Mouse (Mus musculus) MEL (cell line): ENCODE measurements around the gene Samd13. TPM values are rescaled to one million over a fixed set of nuclear protein-coding genes. Genes with fewer than 3 reads are reported as not detected.

ENCODE experiments used
- DNase-seq: peaks from one replicate; pipeline ENCODE4 v3.0.0; 2011; ENCODE audit warnings: low read depth, low spot score
- H3K27ac ChIP-seq: 2 replicates; pipeline ENCODE4 v1.5.1; 2012; ENCODE audit warnings: low read depth, mild to moderate bottlenecking, control low read depth, low read length, moderate library complexity; ENCODE audit not compliant: control insufficient read depth
- H3K27me3 ChIP-seq, 2 experiments: fragments of 150-350 bp in 1 of 2; sonication (generic) in 1 of 2; 2 replicates each; pipeline ENCODE4 v1.6.1; 2012; ENCODE audit warnings: low read length in 2 of 2, mild to moderate bottlenecking in 2 of 2, improper control_type of control experiment in 1 of 2, moderate library complexity in 1 of 2; ENCODE audit not compliant: insufficient read depth in 2 of 2, control insufficient read depth in 1 of 2
- H3K36me3 ChIP-seq, 2 experiments: 2 replicates each; pipeline ENCODE4 v1.6.1; 2012 to 2014; ENCODE audit warnings: low read length in 2 of 2, improper control_type of control experiment in 1 of 2, inconsistent platforms in 1 of 2, mild to moderate bottlenecking in 1 of 2; ENCODE audit not compliant: insufficient read depth in 2 of 2, control insufficient read depth in 1 of 2
- H3K4me1 ChIP-seq, 2 experiments: fragments of 150-350 bp in 1 of 2; sonication (generic) in 1 of 2; 2 replicates each; pipeline ENCODE4 v1.6.1; 2012; ENCODE audit warnings: low read length in 2 of 2, improper control_type of control experiment in 1 of 2, mild to moderate bottlenecking in 1 of 2; ENCODE audit not compliant: insufficient read depth in 2 of 2, control insufficient read depth in 1 of 2
- H3K4me3 ChIP-seq, 2 experiments: fragments of 150-350 bp in 1 of 2; sonication (generic) in 1 of 2; 2 replicates each; pipeline ENCODE4 v1.5.1; 2012; ENCODE audit warnings: low read depth in 2 of 2, low read length in 2 of 2, mild to moderate bottlenecking in 2 of 2, moderate library complexity in 2 of 2, control low read depth in 1 of 2, improper control_type of control experiment in 1 of 2; ENCODE audit not compliant: control insufficient read depth in 1 of 2, insufficient read depth in 1 of 2
- H3K79me2 ChIP-seq: 2 replicates; pipeline ENCODE4 v1.6.1; 2012; ENCODE audit warnings: mild to moderate bottlenecking, low read length, moderate library complexity; ENCODE audit not compliant: control insufficient read depth, poor library complexity, insufficient read depth
- H3K9ac ChIP-seq: 2 replicates; pipeline ENCODE4 v1.6.1; 2012; ENCODE audit warnings: low read depth, mild to moderate bottlenecking, control low read depth, low read length, moderate library complexity; ENCODE audit not compliant: control insufficient read depth, poor library complexity, severe bottlenecking
- H3K9me3 ChIP-seq: fragments of 150-350 bp; sonication (generic); replicated peaks from 2 replicates; pipeline ENCODE4 v1.6.1; 2012; ENCODE audit warnings: mild to moderate bottlenecking, low read length, improper control_type of control experiment, moderate library complexity; ENCODE audit not compliant: insufficient read depth
- ETS1 ChIP-seq: IDR thresholded peaks from 2 replicates; pipeline ENCODE4 v1.6.1; 2012; ENCODE audit warnings: low read depth, mild to moderate bottlenecking, inconsistent platforms, low read length, improper control_type of control experiment, moderate library complexity
- GABPA ChIP-seq: IDR thresholded peaks from 2 replicates; pipeline ENCODE4 v1.6.1; 2012; ENCODE audit warnings: low read depth, mild to moderate bottlenecking, inconsistent platforms, low read length, improper control_type of control experiment, moderate library complexity
- GATA1 ChIP-seq: IDR thresholded peaks from 2 replicates; pipeline ENCODE4 v1.6.1; 2011; ENCODE audit warnings: low read depth, low read length, improper control_type of control experiment
- JUND ChIP-seq: IDR thresholded peaks from 2 replicates; pipeline ENCODE4 v1.6.1; 2011; ENCODE audit warnings: low read depth, mild to moderate bottlenecking, improper control_type of control experiment, low read length
- KAT2A ChIP-seq: conservative IDR thresholded peaks from 2 replicates; pipeline ENCODE4 v1.6.1; 2012; ENCODE audit warnings: low read depth, low read length, improper control_type of control experiment, inconsistent platforms
- MAZ ChIP-seq: IDR thresholded peaks from 2 replicates; pipeline ENCODE4 v1.6.1; 2012; ENCODE audit warnings: low read depth, mild to moderate bottlenecking, inconsistent platforms, low read length, improper control_type of control experiment
- MEF2A ChIP-seq: IDR thresholded peaks from 2 replicates; pipeline ENCODE4 v1.6.1; 2014; ENCODE audit warnings: low read depth, mild to moderate bottlenecking, inconsistent platforms, low read length, improper control_type of control experiment; ENCODE audit not compliant: poor library complexity, insufficient replicate concordance, severe bottlenecking; ENCODE audit errors: extremely low read depth
- MYC ChIP-seq: IDR thresholded peaks from 2 replicates; pipeline ENCODE4 v1.6.1; 2011; ENCODE audit warnings: low read depth, mild to moderate bottlenecking, low read length, improper control_type of control experiment, moderate library complexity
- POLR2AphosphoS2 ChIP-seq: IDR thresholded peaks from 2 replicates; pipeline ENCODE4 v1.6.1; 2011; ENCODE audit warnings: low read length, improper control_type of control experiment
- POLR2AphosphoS5 ChIP-seq: IDR thresholded peaks from 2 replicates; pipeline ENCODE4 v1.6.1; 2012; ENCODE audit warnings: low read depth, borderline replicate concordance, mild to moderate bottlenecking, inconsistent platforms, low read length, moderate library complexity, mixed read lengths
- SIN3A ChIP-seq: IDR thresholded peaks from 2 replicates; pipeline ENCODE4 v1.6.1; 2012; ENCODE audit warnings: low read length, improper control_type of control experiment, inconsistent platforms
- SMC3 ChIP-seq: IDR thresholded peaks from 2 replicates; pipeline ENCODE4 v1.6.1; 2011; ENCODE audit warnings: low read depth, low read length, improper control_type of control experiment
- TAL1 ChIP-seq: IDR thresholded peaks from 2 replicates; pipeline ENCODE4 v1.6.1; 2012; ENCODE audit warnings: mild to moderate bottlenecking, inconsistent platforms, low read length, moderate library complexity, mixed read lengths
- TCF12 ChIP-seq: IDR thresholded peaks from 2 replicates; pipeline ENCODE4 v1.6.1; 2014; ENCODE audit warnings: low read depth, mild to moderate bottlenecking, inconsistent platforms, low read length, improper control_type of control experiment, moderate library complexity
- USF1 ChIP-seq: IDR thresholded peaks from 2 replicates; pipeline ENCODE4 v1.6.1; 2014; ENCODE audit warnings: low read depth, mild to moderate bottlenecking, inconsistent platforms, low read length, improper control_type of control experiment, moderate library complexity
- ZKSCAN1 ChIP-seq: IDR thresholded peaks from 2 replicates; pipeline ENCODE4 v1.6.1; 2012; ENCODE audit warnings: low read depth, mild to moderate bottlenecking, inconsistent platforms, low read length, improper control_type of control experiment, moderate library complexity
- ZNF384 ChIP-seq: IDR thresholded peaks from 2 replicates; pipeline ENCODE4 v1.6.1; 2012; ENCODE audit warnings: low read depth, mild to moderate bottlenecking, inconsistent platforms, low read length, improper control_type of control experiment
- polyA plus RNA-seq, 2 experiments: library from polyadenylated mRNA; stranded (reverse) in 1 of 2; unstranded in 1 of 2; fragments of >175 nt in 1 of 2; fragments of >200 nt in 1 of 2; gene quantifications; 2 replicates each; pipeline versions ENCODE4 v1.2.1 to v1.2.4; 2012; ENCODE audit warnings: low replicate concordance in 2 of 2, low read depth in 1 of 2; ENCODE audit not compliant: insufficient read length in 2 of 2, insufficient read depth in 1 of 2, missing spikeins in 1 of 2
- total RNA-seq: library from RNA; depleted of rRNA; stranded (reverse); fragments of 300-350 nt; gene quantifications from 2 replicates; pipeline ENCODE4 v1.2.3, GENCODE M21; 2012

Gene Samd13
- total and polyA plus RNA-seq, 3 experiments, result 1.1 to 1.2 TPM; not detected in 1

GRCm38 (mm10) chr3:146599198-146599900, 86.0 kb downstream of the Samd13 start:
- H3K9me3 ChIP-seq, result no peaks in the 10 kb centered on the region
- peaks cover 0 to 2% of the 10 kb centered on the region in 2 experiments; a peak in 1 of 4 replicates for H3K27me3 ChIP-seq
- no peaks in the 10 kb centered on the region for H3K79me2 ChIP-seq
- no peaks in the 10 kb centered on the region for H3K4me1 ChIP-seq
- no peak overlapping the region for H3K4me3 ChIP-seq
- H3K27ac ChIP-seq, result no peak overlapping the region
- no peak overlapping the region for H3K9ac ChIP-seq
- H3K36me3 ChIP-seq, result no peaks in the 10 kb centered on the region
- TF ChIP-seq POLR2AphosphoS2, result no peak
- TF ChIP-seq POLR2AphosphoS5, result no peak
- TF ChIP-seq SIN3A, result no peak
- no peak for TF ChIP-seq ZNF384
- TF ChIP-seq MEF2A, result no peak
- TF ChIP-seq ZKSCAN1, result no peak
- no peak for DNase-seq

GRCm38 (mm10) chr3:146598411-146598810, 87.0 kb downstream of the Samd13 start:
- Histone ChIP-seq H3K27ac (no peak overlapping the region), H3K27me3 (peaks cover 0 to 2% of the 10 kb centered on the region in 2 experiments; a peak in 1 of 4 replicates), H3K9ac (no peak overlapping the region), H3K36me3 (no peaks in the 10 kb centered on the region), H3K4me3 (no peak overlapping the region), H3K4me1 (no peaks in the 10 kb centered on the region), H3K79me2 (no peaks in the 10 kb centered on the region), H3K9me3 (no peaks in the 10 kb centered on the region)
- TF ChIP-seq GABPA (no peak), TAL1 (no peak), GATA1 (no peak), MYC (no peak), JUND (no peak), TCF12 (no peak), MAZ (no peak), KAT2A (no peak), SIN3A (no peak), ETS1 (no peak), USF1 (no peak), SMC3 (no peak)
- DNase-seq, result no peak
